Mouse (Mus musculus): ENCODE measurements around the gene Ush1g. TPM values are rescaled to one million over a fixed set of nuclear protein-coding genes. Genes with fewer than 3 reads are reported as not detected.

Gene Ush1g
- polyA plus RNA-seq, 1 experiment: 0.24 TPM

GRCm38 (mm10) chr11:115329339-115329738 lies 7.5 kb upstream of the Ush1g start:
- no peaks in the 10 kb centered on the region for H3K4me1 ChIP-seq (ENCODE audit: control insufficient read depth, insufficient read depth, low read length)
- no peak overlapping the region for H3K9ac ChIP-seq (ENCODE audit: low read depth, poor library complexity, severe bottlenecking)
- TF ChIP-seq POLR2A (IDR thresholded peaks at IDR 0.05; ENCODE audit: insufficient read depth, low read length) (no peak), CTCF (IDR thresholded peaks at IDR 0.05; ENCODE audit: low read depth, low read length) (peak; percentile 65), EP300 (IDR thresholded peaks at IDR 0.05; ENCODE audit: insufficient read depth, low read depth, low read length) (no peak)
- H3K9me3 ChIP-seq (replicated peaks; ENCODE audit: control insufficient read depth, insufficient read depth, low read length, poor library complexity, severe bottlenecking): no peaks in the 10 kb centered on the region
- H3K36me3 ChIP-seq (ENCODE audit: control insufficient read depth, insufficient read depth, low read length, poor library complexity, severe bottlenecking): no peaks in the 10 kb centered on the region
- H3K27ac ChIP-seq (ENCODE audit: insufficient read depth, low read length): no peak overlapping the region
- no peaks in the 10 kb centered on the region for H3K27me3 ChIP-seq (ENCODE audit: control insufficient read depth, insufficient read depth, low read length, poor library complexity, severe bottlenecking)
- H3K4me3 ChIP-seq (ENCODE audit: low read depth, low read length): no peak overlapping the region

GRCm38 (mm10) chr11:115326730-115327129 lies 4.9 kb upstream of the Ush1g start:
- Histone ChIP-seq H3K27ac (ENCODE audit: insufficient read depth, low read length) (no peak overlapping the region), H3K27me3 (ENCODE audit: control insufficient read depth, insufficient read depth, low read length, poor library complexity, severe bottlenecking) (no peaks in the 10 kb centered on the region)
- TF ChIP-seq EP300 (IDR thresholded peaks at IDR 0.05; ENCODE audit: insufficient read depth, low read depth, low read length) (no peak), POLR2A (IDR thresholded peaks at IDR 0.05; ENCODE audit: insufficient read depth, low read length) (no peak), CTCF (IDR thresholded peaks at IDR 0.05; ENCODE audit: low read depth, low read length) (no peak)

GRCm38 (mm10) chr11:115323354-115323753 lies 1.5 kb upstream of the Ush1g start:
- Histone ChIP-seq H3K27ac (ENCODE audit: insufficient read depth, low read length) (no peak overlapping the region), H3K36me3 (ENCODE audit: control insufficient read depth, insufficient read depth, low read length, poor library complexity, severe bottlenecking) (no peaks in the 10 kb centered on the region), H3K4me3 (ENCODE audit: low read depth, low read length) (peak overlapping the region; percentile 45), H3K4me1 (ENCODE audit: control insufficient read depth, insufficient read depth, low read length) (no peaks in the 10 kb centered on the region), H3K27me3 (ENCODE audit: control insufficient read depth, insufficient read depth, low read length, poor library complexity, severe bottlenecking) (no peaks in the 10 kb centered on the region), H3K9me3 (replicated peaks; ENCODE audit: control insufficient read depth, insufficient read depth, low read length, poor library complexity, severe bottlenecking) (no peaks in the 10 kb centered on the region), H3K9ac (ENCODE audit: low read depth, poor library complexity, severe bottlenecking) (no peak overlapping the region)
- TF ChIP-seq CTCF (IDR thresholded peaks at IDR 0.05; ENCODE audit: low read depth, low read length): no peak
- TF ChIP-seq POLR2A (IDR thresholded peaks at IDR 0.05; ENCODE audit: insufficient read depth, low read length): no peak
- no peak for TF ChIP-seq EP300 (IDR thresholded peaks at IDR 0.05; ENCODE audit: insufficient read depth, low read depth, low read length)

More at GRCm38 (mm10) chr11:115326730-115327129, 4.9 kb upstream of the Ush1g start:
- Histone ChIP-seq H3K9me3 (replicated peaks; ENCODE audit: control insufficient read depth, insufficient read depth, low read length, poor library complexity, severe bottlenecking) (no peaks in the 10 kb centered on the region), H3K9ac (ENCODE audit: low read depth, poor library complexity, severe bottlenecking) (no peak overlapping the region), H3K4me1 (ENCODE audit: control insufficient read depth, insufficient read depth, low read length) (no peaks in the 10 kb centered on the region), H3K36me3 (ENCODE audit: control insufficient read depth, insufficient read depth, low read length, poor library complexity, severe bottlenecking) (no peaks in the 10 kb centered on the region), H3K4me3 (ENCODE audit: low read depth, low read length) (no peak overlapping the region)

DNA sequence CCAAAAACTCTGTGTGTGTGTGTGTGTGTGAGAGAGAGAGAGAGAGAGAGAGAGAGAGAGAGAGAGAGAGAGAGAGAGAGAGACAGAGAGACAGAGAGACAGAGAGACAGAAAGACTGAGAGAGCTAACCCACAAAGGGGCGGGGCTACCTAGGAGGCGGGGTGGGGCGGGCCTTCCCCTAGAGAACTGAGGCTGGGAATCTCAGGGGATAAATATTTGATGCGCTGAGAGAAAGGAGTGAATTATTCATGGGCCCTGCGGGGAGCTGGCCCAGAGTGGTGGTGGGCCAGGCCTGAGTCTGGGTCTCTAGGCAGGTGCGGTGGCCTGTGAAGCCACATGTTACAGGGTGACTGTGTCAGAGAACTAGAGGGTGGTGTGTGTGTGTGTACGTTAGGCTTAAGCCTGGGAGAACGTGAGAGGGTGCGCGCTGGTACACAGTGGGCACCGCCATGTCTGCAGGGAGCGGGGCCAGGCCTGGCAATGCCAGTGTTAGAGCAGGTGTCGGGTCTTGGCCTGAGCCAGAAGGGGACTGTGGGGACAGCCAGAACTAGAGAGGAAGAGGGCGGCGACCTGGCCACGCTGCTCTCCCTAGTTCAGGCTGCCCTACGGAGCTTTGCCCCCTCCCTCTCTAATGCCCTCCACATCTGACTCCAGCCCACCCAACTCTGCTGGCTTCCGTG lies 2.0 kb downstream of the Ush1g start:
- Histone ChIP-seq H3K27ac (ENCODE audit: insufficient read depth, low read length) (no peak overlapping the region), H3K4me3 (ENCODE audit: low read depth, low read length) (peak overlapping the region; percentile 57), H3K9me3 (replicated peaks; ENCODE audit: control insufficient read depth, insufficient read depth, low read length, poor library complexity, severe bottlenecking) (no peaks in the 10 kb centered on the region), H3K4me1 (ENCODE audit: control insufficient read depth, insufficient read depth, low read length) (no peaks in the 10 kb centered on the region), H3K9ac (ENCODE audit: low read depth, poor library complexity, severe bottlenecking) (no peak overlapping the region), H3K27me3 (ENCODE audit: control insufficient read depth, insufficient read depth, low read length, poor library complexity, severe bottlenecking) (no peaks in the 10 kb centered on the region), H3K36me3 (ENCODE audit: control insufficient read depth, insufficient read depth, low read length, poor library complexity, severe bottlenecking) (no peaks in the 10 kb centered on the region)
- no peak for TF ChIP-seq POLR2A (IDR thresholded peaks at IDR 0.05; ENCODE audit: insufficient read depth, low read length)
- no peak for TF ChIP-seq CTCF (IDR thresholded peaks at IDR 0.05; ENCODE audit: low read depth, low read length)
- no peak for TF ChIP-seq EP300 (IDR thresholded peaks at IDR 0.05; ENCODE audit: insufficient read depth, low read depth, low read length)

DNA sequence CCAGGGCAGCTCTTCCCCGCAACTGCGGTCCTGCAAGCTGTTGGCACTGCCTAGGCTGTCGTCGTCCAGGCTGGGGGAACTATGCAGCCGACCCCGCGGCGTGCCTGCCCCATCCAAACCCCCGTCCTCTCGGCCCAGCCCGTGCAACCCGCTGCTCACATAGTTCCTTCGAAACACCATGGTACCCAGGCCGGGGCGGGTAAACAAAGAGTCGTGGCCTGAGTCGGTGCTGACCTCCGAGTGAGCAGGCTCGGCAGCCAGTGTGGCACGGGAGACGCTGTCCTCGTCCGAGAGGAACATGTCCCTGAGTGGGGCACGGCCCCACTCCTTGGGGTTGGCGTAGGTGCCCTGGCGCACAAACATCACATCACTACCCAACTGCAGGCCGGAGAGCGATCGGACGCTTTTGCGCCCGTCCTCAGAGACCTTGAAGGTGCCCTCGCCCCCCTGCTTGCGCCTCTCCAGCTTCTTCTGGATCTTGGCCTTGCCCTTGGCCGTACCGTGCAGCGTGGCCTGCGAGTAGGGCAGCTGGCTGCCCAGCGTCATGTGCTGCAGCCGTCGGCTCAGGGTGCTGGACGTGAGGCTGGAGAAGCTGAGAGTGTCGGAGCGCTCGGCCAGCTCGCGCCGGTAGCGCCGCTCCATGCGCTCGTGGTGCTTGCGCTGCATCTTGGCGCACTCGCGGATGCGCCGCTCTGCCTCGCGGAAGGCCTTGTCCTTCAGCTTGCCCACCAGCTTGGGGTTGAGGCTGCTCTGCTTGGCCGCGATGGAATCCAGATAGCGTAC lies 3.4 kb downstream of the Ush1g start:
- Histone ChIP-seq H3K4me1 (ENCODE audit: control insufficient read depth, insufficient read depth, low read length) (no peaks in the 10 kb centered on the region), H3K9me3 (replicated peaks; ENCODE audit: control insufficient read depth, insufficient read depth, low read length, poor library complexity, severe bottlenecking) (no peaks in the 10 kb centered on the region), H3K9ac (ENCODE audit: low read depth, poor library complexity, severe bottlenecking) (no peak overlapping the region), H3K27me3 (ENCODE audit: control insufficient read depth, insufficient read depth, low read length, poor library complexity, severe bottlenecking) (no peaks in the 10 kb centered on the region), H3K27ac (ENCODE audit: insufficient read depth, low read length) (no peak overlapping the region), H3K36me3 (ENCODE audit: control insufficient read depth, insufficient read depth, low read length, poor library complexity, severe bottlenecking) (no peaks in the 10 kb centered on the region), H3K4me3 (ENCODE audit: low read depth, low read length) (peak overlapping the region; percentile 42)
- TF ChIP-seq EP300 (IDR thresholded peaks at IDR 0.05; ENCODE audit: insufficient read depth, low read depth, low read length) (no peak), POLR2A (IDR thresholded peaks at IDR 0.05; ENCODE audit: insufficient read depth, low read length) (no peak), CTCF (IDR thresholded peaks at IDR 0.05; ENCODE audit: low read depth, low read length) (no peak)

- Histone ChIP-seq H3K4me1 (ENCODE audit: control insufficient read depth, insufficient read depth, low read length) (no peaks in the 10 kb centered on the region), H3K9me3 (replicated peaks; ENCODE audit: control insufficient read depth, insufficient read depth, low read length, poor library complexity, severe bottlenecking) (no peaks in the 10 kb centered on the region), H3K27me3 (ENCODE audit: control insufficient read depth, insufficient read depth, low read length, poor library complexity, severe bottlenecking) (no peaks in the 10 kb centered on the region), H3K9ac (ENCODE audit: low read depth, poor library complexity, severe bottlenecking) (no peak overlapping the region), H3K36me3 (ENCODE audit: control insufficient read depth, insufficient read depth, low read length, poor library complexity, severe bottlenecking) (no peaks in the 10 kb centered on the region), H3K27ac (ENCODE audit: insufficient read depth, low read length) (no peak overlapping the region), H3K4me3 (ENCODE audit: low read depth, low read length) (no peak overlapping the region)
- TF ChIP-seq CTCF (IDR thresholded peaks at IDR 0.05; ENCODE audit: low read depth, low read length): no peak
- TF ChIP-seq EP300 (IDR thresholded peaks at IDR 0.05; ENCODE audit: insufficient read depth, low read depth, low read length): no peak
- TF ChIP-seq POLR2A (IDR thresholded peaks at IDR 0.05; ENCODE audit: insufficient read depth, low read length): no peak
Observed at GRCm38 (mm10) chr11:115317204-115317603, 4.6 kb downstream of the Ush1g start.

Data from ES-Bruce4 (cell line).